Mouse (Mus musculus): ENCODE measurements around the gene Duox2.
A peak's percentile ranks its signal among the peaks of the same experiment; 100 is the strongest.

DNA sequence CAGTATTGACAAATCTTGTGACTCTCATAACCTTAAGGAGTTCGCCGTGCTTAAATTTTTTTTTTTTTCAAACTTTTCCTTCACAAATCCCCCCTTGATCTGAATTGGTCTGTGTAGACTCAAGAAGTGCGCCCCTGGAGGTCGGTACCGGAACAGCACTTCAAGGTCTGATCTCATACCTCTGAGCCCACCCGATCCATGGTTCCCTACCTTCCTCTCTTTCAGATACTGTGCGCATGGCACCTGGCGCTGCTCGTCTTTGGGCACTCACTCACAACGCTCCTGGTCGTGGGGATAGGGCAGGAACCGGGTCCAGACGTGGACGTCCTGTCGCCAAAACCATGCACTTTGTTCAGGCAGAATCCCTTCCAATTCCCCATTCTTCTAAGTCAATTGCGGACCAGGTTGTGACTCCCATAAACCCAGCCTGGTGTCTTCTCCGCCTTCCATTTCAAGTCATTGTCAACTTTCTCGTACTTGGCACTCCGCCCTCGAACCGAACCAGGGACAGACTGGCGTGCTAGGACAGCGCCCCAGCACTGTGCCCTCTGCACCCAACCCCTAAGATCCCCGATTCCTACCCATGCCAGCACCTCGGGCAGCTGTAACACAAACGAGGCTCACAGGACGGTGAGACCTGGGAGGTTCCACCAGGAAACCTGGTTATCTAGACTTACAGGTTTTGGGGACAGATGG lies 14.6 kb upstream of the Duox2 start:
- TF ChIP-seq CTCF (IDR thresholded peaks at IDR 0.05; ENCODE audit: borderline replicate concordance, insufficient read depth, low read depth, low read length) (peak; percentile 72), POLR2A (IDR thresholded peaks at IDR 0.05; ENCODE audit: borderline replicate concordance, insufficient read depth, low read length) (no peak)
